Mouse (Mus musculus): ENCODE results near the gene Olfr569. TPM values are rescaled to one million over a fixed set of nuclear protein-coding genes. Genes with fewer than 3 reads are reported as not detected.

The Olfr569 gene
- polyA plus RNA-seq, 1 experiment from 2014 or later: not detected

DNA sequence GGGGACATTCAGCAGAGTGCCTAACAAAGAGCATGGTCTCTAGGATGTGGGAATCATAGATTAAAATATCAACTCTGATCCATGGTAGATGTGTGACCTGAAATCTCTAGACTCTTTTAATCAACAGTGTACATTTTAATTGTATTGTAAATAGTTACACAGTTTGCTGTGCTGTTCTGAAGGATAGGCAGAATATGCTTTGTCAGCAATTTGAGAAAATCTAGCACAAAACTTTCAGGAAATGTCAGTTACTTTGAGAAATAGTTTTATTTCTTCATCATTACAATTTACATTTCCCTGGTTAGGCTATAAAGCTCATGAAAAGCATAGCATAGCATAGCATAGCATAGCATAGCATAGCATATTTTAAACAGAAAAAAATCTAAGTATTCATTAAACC is 34.9 kb downstream of the Olfr569 start:
- H3K9me3 ChIP-seq (ENCODE audit: control insufficient read depth, low read length): no peaks in the 10 kb centered on the region
- ATAC-seq (ENCODE audit: low read depth): no peak
- no peaks in the 10 kb centered on the region for H3K27me3 ChIP-seq (ENCODE audit: control insufficient read depth, insufficient read depth, low read depth, low read length)
- no peaks in the 10 kb centered on the region for H3K4me1 ChIP-seq (replicated peaks; ENCODE audit: control insufficient read depth, insufficient read depth, low read length)
- H3K36me3 ChIP-seq (ENCODE audit: control insufficient read depth, insufficient read depth, low read length): no peaks in the 10 kb centered on the region
- H3K9ac ChIP-seq (ENCODE audit: low read length): no peak overlapping the region
- no peak overlapping the region for H3K4me2 ChIP-seq (ENCODE audit: low read depth, low read length)
- H3K27ac ChIP-seq (ENCODE audit: low read length): no peak overlapping the region
- no peak overlapping the region for H3K4me3 ChIP-seq (ENCODE audit: low read length)

Other genes with a start within 250 kb of the Olfr569 start
- not detected in 2 replicates for gene Olfr555, start 232.1 kb downstream of the Olfr569 start, polyA plus RNA-seq (2015; fragmentation: Nextera tagmentation; extraction: Ambion mirVana)
- not detected in 2 replicates for gene Olfr556, start 226.0 kb downstream of the Olfr569 start, polyA plus RNA-seq (2015; fragmentation: Nextera tagmentation; extraction: Ambion mirVana)
- gene Trim68, start 203.6 kb downstream of the Olfr569 start, polyA plus RNA-seq (2015; fragmentation: Nextera tagmentation; extraction: Ambion mirVana): 15.6 and 17.3 TPM in 2 replicates
- not detected in 2 replicates for gene Olfr557, start 195.0 kb downstream of the Olfr569 start, polyA plus RNA-seq (2015; fragmentation: Nextera tagmentation; extraction: Ambion mirVana)
- 0.47 and 0.48 TPM in 2 replicates for gene Olfr558, start 188.7 kb downstream of the Olfr569 start, polyA plus RNA-seq (2015; fragmentation: Nextera tagmentation; extraction: Ambion mirVana)
- gene Olfr33, start 171.8 kb downstream of the Olfr569 start, polyA plus RNA-seq (2015; fragmentation: Nextera tagmentation; extraction: Ambion mirVana): not detected in 2 replicates
- gene Olfr559, start 163.4 kb downstream of the Olfr569 start, polyA plus RNA-seq (2015; fragmentation: Nextera tagmentation; extraction: Ambion mirVana): not detected in 2 replicates
- gene Olfr560, start 131.5 kb downstream of the Olfr569 start, polyA plus RNA-seq (2015; fragmentation: Nextera tagmentation; extraction: Ambion mirVana): not detected in 2 replicates
- 0.23 and 0.25 TPM in 2 replicates for gene Olfr78, start 131.4 kb downstream of the Olfr569 start, polyA plus RNA-seq (2015; fragmentation: Nextera tagmentation; extraction: Ambion mirVana)
- gene Olfr561, start 119.7 kb downstream of the Olfr569 start, polyA plus RNA-seq (2015; fragmentation: Nextera tagmentation; extraction: Ambion mirVana): not detected in 2 replicates
- gene Olfr564, start 87.4 kb downstream of the Olfr569 start, polyA plus RNA-seq (2015; fragmentation: Nextera tagmentation; extraction: Ambion mirVana): not detected in 2 replicates
- gene Olfr566, start 32.1 kb downstream of the Olfr569 start, polyA plus RNA-seq (2015; fragmentation: Nextera tagmentation; extraction: Ambion mirVana): not detected in 2 replicates
- not detected in 2 replicates for gene Olfr568, start 13.8 kb downstream of the Olfr569 start, polyA plus RNA-seq (2015; fragmentation: Nextera tagmentation; extraction: Ambion mirVana)
- gene Olfr570, start 3.7 kb upstream of the Olfr569 start, polyA plus RNA-seq (2015; fragmentation: Nextera tagmentation; extraction: Ambion mirVana): not detected in 2 replicates
- gene Olfr571, start 26.7 kb upstream of the Olfr569 start, polyA plus RNA-seq (2015; fragmentation: Nextera tagmentation; extraction: Ambion mirVana): not detected in 2 replicates
- gene Olfr572, start 33.5 kb upstream of the Olfr569 start, polyA plus RNA-seq (2015; fragmentation: Nextera tagmentation; extraction: Ambion mirVana): not detected in 2 replicates
- not detected in 2 replicates for gene Olfr573-ps1, start 51.7 kb upstream of the Olfr569 start, polyA plus RNA-seq (2015; fragmentation: Nextera tagmentation; extraction: Ambion mirVana)
- gene Olfr574, start 57.6 kb upstream of the Olfr569 start, polyA plus RNA-seq (2015; fragmentation: Nextera tagmentation; extraction: Ambion mirVana): not detected in 2 replicates
- not detected in 2 replicates for gene Olfr575, start 67.9 kb upstream of the Olfr569 start, polyA plus RNA-seq (2015; fragmentation: Nextera tagmentation; extraction: Ambion mirVana)
- not detected in 2 replicates for gene Olfr576, start 71.8 kb upstream of the Olfr569 start, polyA plus RNA-seq (2015; fragmentation: Nextera tagmentation; extraction: Ambion mirVana)
- gene Olfr577, start 85.1 kb upstream of the Olfr569 start, polyA plus RNA-seq (2015; fragmentation: Nextera tagmentation; extraction: Ambion mirVana): not detected in 2 replicates
- gene Olfr578, start 98.4 kb upstream of the Olfr569 start, polyA plus RNA-seq (2015; fragmentation: Nextera tagmentation; extraction: Ambion mirVana): not detected in 2 replicates
- gene Olfr582, start 147.1 kb upstream of the Olfr569 start, polyA plus RNA-seq (2015; fragmentation: Nextera tagmentation; extraction: Ambion mirVana): not detected in 2 replicates
- gene Olfr583, start 160.4 kb upstream of the Olfr569 start, polyA plus RNA-seq (2015; fragmentation: Nextera tagmentation; extraction: Ambion mirVana): not detected in 2 replicates
- not detected in 2 replicates for gene Olfr584, start 191.0 kb upstream of the Olfr569 start, polyA plus RNA-seq (2015; fragmentation: Nextera tagmentation; extraction: Ambion mirVana)
- not detected in 2 replicates for gene Olfr585, start 206.8 kb upstream of the Olfr569 start, polyA plus RNA-seq (2015; fragmentation: Nextera tagmentation; extraction: Ambion mirVana)
- not detected in 2 replicates for gene Olfr586, start 234.8 kb upstream of the Olfr569 start, polyA plus RNA-seq (2015; fragmentation: Nextera tagmentation; extraction: Ambion mirVana)
- gene Olfr588-ps1, start 250.0 kb upstream of the Olfr569 start, polyA plus RNA-seq (2015; fragmentation: Nextera tagmentation; extraction: Ambion mirVana): not detected in 2 replicates

Measured in lung, embryonic 16.5 days (tissue).